Comparison of ENCODE assay signal across 8 mouse cellular contexts in genomic region chr11:52350924-52351323, GRCm38 (mm10). TPM values are rescaled to one million over a fixed set of nuclear protein-coding genes. Genes with fewer than 3 reads are reported as not detected.
A peak's percentile ranks its signal among the peaks of the same experiment; 100 is the strongest.
DNase-seq lines count a peak whose midpoint lies in the region; ATAC-seq and TF ChIP-seq lines count a peak whose summit lies in the region.

No protein-coding gene starts in this region.

- H3K27ac ChIP-seq in heart, embryonic 14.5 days (replicated peaks in 1 of 2; ENCODE audit: control insufficient read depth in 1 of 2, insufficient read depth in 1 of 2, low read depth in 2 of 2, low read length in 2 of 2): no peak overlapping the region
- no peak overlapping the region for H3K27ac ChIP-seq in limb, embryonic 14.5 days (replicated peaks; ENCODE audit: low read depth, low read length)
- H3K27ac ChIP-seq in small intestine, adult 2 months (ENCODE audit: insufficient read depth, low read depth, low read length): peak overlapping the region; percentile 54
- H3K27ac ChIP-seq in forebrain, postnatal 0 days (ENCODE audit: low read depth, low read length): no peak overlapping the region

- H3K4me2 ChIP-seq in heart, embryonic 14.5 days (ENCODE audit: low read length): no peak overlapping the region
- H3K4me2 ChIP-seq in limb, embryonic 14.5 days (replicated peaks; ENCODE audit: low read depth, low read length, severe bottlenecking): no peak overlapping the region
- no peak overlapping the region for H3K4me2 ChIP-seq in forebrain, postnatal 0 days (ENCODE audit: low read depth)

- H3K9me3 ChIP-seq in heart, embryonic 14.5 days (ENCODE audit: control insufficient read depth, low read length): no peaks in the 10 kb centered on the region
- H3K9me3 ChIP-seq in limb, embryonic 14.5 days (ENCODE audit: control insufficient read depth, low read length): no peaks in the 10 kb centered on the region
- no peaks in the 10 kb centered on the region for H3K9me3 ChIP-seq in forebrain, postnatal 0 days (ENCODE audit: low read length)

- peak; percentile 62 for DNase-seq in adrenal gland, postnatal 14 days
- no peak for DNase-seq in adrenal gland, adult 8-10 months
- peak; percentile 86 for DNase-seq in R1 (ENCODE audit: low read depth, low spot score)
- DNase-seq in limb, embryonic 14.5 days (ENCODE audit: low spot score): peak; percentile 56
- no peak for DNase-seq in layer of hippocampus, adult 8-10 months (ENCODE audit: low spot score in 2 of 2)
- DNase-seq in forebrain, postnatal 0 days: no peak

- H3K4me3 ChIP-seq in heart, embryonic 14.5 days (ENCODE audit: control insufficient read depth in 1 of 2, insufficient read depth in 1 of 2, low read depth in 1 of 2, low read length in 2 of 2): no peak overlapping the region
- no peak overlapping the region for H3K4me3 ChIP-seq in limb, embryonic 14.5 days (replicated peaks; ENCODE audit: low read length)
- H3K4me3 ChIP-seq in small intestine, adult 2 months (ENCODE audit: low read depth, low read length): no peak overlapping the region
- H3K4me3 ChIP-seq in forebrain, postnatal 0 days (ENCODE audit: low read depth, low read length): no peak overlapping the region

- H3K9ac ChIP-seq in heart, embryonic 14.5 days (ENCODE audit: low read length): peak overlapping the region; percentile 50; the same call in 1 of the 2 replicates
- H3K9ac ChIP-seq in limb, embryonic 14.5 days (ENCODE audit: low read depth, low read length, severe bottlenecking): no peak overlapping the region
- H3K9ac ChIP-seq in forebrain, postnatal 0 days: no peak overlapping the region

- TF ChIP-seq CTCF in small intestine, adult 2 months (IDR thresholded peaks at IDR 0.05; ENCODE audit: extremely low read depth, insufficient read length, insufficient replicate concordance, low read depth, low read length): peak; percentile 28; the same call in 1 of the 2 replicates
- no peak for TF ChIP-seq CTCF in forebrain, postnatal 0 days (IDR thresholded peaks at IDR 0.05; ENCODE audit: low read depth)

- no peak; the same call in 1 of the 2 replicates for ATAC-seq in heart, embryonic 14.5 days (ENCODE audit: insufficient number of reproducible peaks, insufficient read depth, low FRiP score, low read depth)
- ATAC-seq in limb, embryonic 14.5 days (ENCODE audit: low FRiP score, low read depth): peak; percentile 32; the same call in 1 of the 2 replicates
- ATAC-seq in forebrain, postnatal 0 days: no peak

- H3K4me1 ChIP-seq in heart, embryonic 14.5 days (ENCODE audit: control insufficient read depth in 2 of 2, insufficient read depth in 2 of 2, low read length in 2 of 2): peaks cover 4 to 18% of the 10 kb centered on the region in 2 experiments; a peak in 3 of 4 replicates
- 0 out of 2 replicates have a peak, but pooled peaks cover 3% of the 10 kb centered on the region for H3K4me1 ChIP-seq in limb, embryonic 14.5 days (ENCODE audit: control insufficient read depth, insufficient read depth, low read length)
- H3K4me1 ChIP-seq in small intestine, adult 2 months (ENCODE audit: control insufficient read depth, insufficient read depth, insufficient read length, low read length): peaks cover 12% of the 10 kb centered on the region; the same call in 1 of the 2 replicates
- H3K4me1 ChIP-seq in forebrain, postnatal 0 days (ENCODE audit: insufficient read depth): no peaks in the 10 kb centered on the region

- WGBS in heart, embryonic 14.5 days: 1% methylated on average over 9 of the region's 9 CpGs
- 3% methylated on average over 9 of the region's 9 CpGs for WGBS in limb, embryonic 14.5 days
- WGBS in small intestine, adult 2 months: 1% methylated on average over 9 of the region's 9 CpGs
- 3% methylated on average over 9 of the region's 9 CpGs for WGBS in forebrain, postnatal 0 days

- H3K36me3 ChIP-seq in heart, embryonic 14.5 days (ENCODE audit: control insufficient read depth, insufficient read depth, low read length): no peaks in the 10 kb centered on the region
- no peaks in the 10 kb centered on the region for H3K36me3 ChIP-seq in limb, embryonic 14.5 days (ENCODE audit: control insufficient read depth, insufficient read depth, low read length)
- H3K36me3 ChIP-seq in small intestine, adult 2 months (ENCODE audit: control insufficient read depth, insufficient read depth, low read length): no peaks in the 10 kb centered on the region
- H3K36me3 ChIP-seq in forebrain, postnatal 0 days (ENCODE audit: insufficient read depth): no peaks in the 10 kb centered on the region

- TF ChIP-seq POLR2A in limb, embryonic 14.5 days (IDR thresholded peaks at IDR 0.05; ENCODE audit: borderline replicate concordance, extremely low read depth, insufficient read depth, insufficient read length): no peak
- TF ChIP-seq POLR2A in small intestine, adult 2 months (IDR thresholded peaks at IDR 0.05; ENCODE audit: low read depth, low read length): no peak

- H3K27me3 ChIP-seq in heart, embryonic 14.5 days (ENCODE audit: control insufficient read depth, insufficient read depth, low read length): no peaks in the 10 kb centered on the region
- no peaks in the 10 kb centered on the region for H3K27me3 ChIP-seq in limb, embryonic 14.5 days (ENCODE audit: control insufficient read depth, insufficient read depth, low read length)
- H3K27me3 ChIP-seq in small intestine, adult 2 months (ENCODE audit: control insufficient read depth, insufficient read depth, low read length): no peaks in the 10 kb centered on the region
- no peaks in the 10 kb centered on the region for H3K27me3 ChIP-seq in forebrain, postnatal 0 days (ENCODE audit: insufficient read depth, low read length)

RNA-seq across cellular contexts. Expression of gene Vdac1, which starts 9.7 kb away (rescaled TPM):
- 309 and 313 TPM in 2 replicates for total RNA-seq in adrenal gland, postnatal 14 days (2021)
- 100 to 1,000 TPM; 419 to 502 (median 469) TPM for total RNA-seq in adrenal gland, adult 8-10 months (2022)
- 409 and 422 TPM in 2 replicates for polyA plus RNA-seq in heart, embryonic 14.5 days (2014; fragmentation: Nextera tagmentation; extraction: Ambion mirVana)
- 157 and 158 TPM in 2 replicates for polyA plus RNA-seq in limb, embryonic 14.5 days (2012; rRNA removed)
- 207 and 218 TPM in 2 replicates for polyA plus RNA-seq in limb, embryonic 14.5 days (2014; fragmentation: Nextera tagmentation; extraction: Ambion mirVana)
- polyA plus RNA-seq in small intestine, adult 2 months (2012; rRNA removed): 23.1 and 47.0 TPM in 2 replicates
- total RNA-seq in layer of hippocampus, adult 8-10 months (2022): 100 to 1,000 TPM; 508 to 527 (median 523) TPM
- total RNA-seq in forebrain, postnatal 0 days (2014; rRNA removed): 306 and 330 TPM in 2 replicates
- polyA plus RNA-seq in forebrain, postnatal 0 days (2015; fragmentation: Nextera tagmentation; extraction: Ambion mirVana): 327 and 401 TPM in 2 replicates

RNA-seq across cellular contexts. Expression of gene 9530068E07Rik, which starts 45.3 kb away (rescaled TPM):
- 137 and 146 TPM in 2 replicates for total RNA-seq in adrenal gland, postnatal 14 days (2021)
- total RNA-seq in adrenal gland, adult 8-10 months (2022): 100 to 1,000 TPM; 147 to 165 (median 157) TPM
- polyA plus RNA-seq in heart, embryonic 14.5 days (2014; fragmentation: Nextera tagmentation; extraction: Ambion mirVana): 227 and 235 TPM in 2 replicates
- 174 and 207 TPM in 2 replicates for polyA plus RNA-seq in limb, embryonic 14.5 days (2012; rRNA removed)
- polyA plus RNA-seq in limb, embryonic 14.5 days (2014; fragmentation: Nextera tagmentation; extraction: Ambion mirVana): 202 and 213 TPM in 2 replicates
- 69.8 and 80.0 TPM in 2 replicates for polyA plus RNA-seq in small intestine, adult 2 months (2012; rRNA removed)
- 10 to 100 TPM; 58.9 to 64.5 (median 63.9) TPM for total RNA-seq in layer of hippocampus, adult 8-10 months (2022)
- total RNA-seq in forebrain, postnatal 0 days (2014; rRNA removed): 97.9 and 115 TPM in 2 replicates
- 119 and 127 TPM in 2 replicates for polyA plus RNA-seq in forebrain, postnatal 0 days (2015; fragmentation: Nextera tagmentation; extraction: Ambion mirVana)

Comparison
In these comparisons a context has a peak if more than half of its experiments do, and no peak if none do; other contexts are left out.
1. DNase-seq: peak in adrenal gland, postnatal 14 days (single experiment), R1 (single experiment) and limb, embryonic 14.5 days (single experiment); none in adrenal gland, adult 8-10 months (single experiment), layer of hippocampus, adult 8-10 months (0 of 2) and forebrain, postnatal 0 days (single experiment).